Mouse (Mus musculus) thymus, postnatal 4 days (tissue): ENCODE results near the gene Cbx5.
"Not testable (repeated sequence)": the region's sequence is repeated elsewhere in the genome, so short reads cannot be mapped to it uniquely, and the experiment has no call there.

ENCODE experiments used
- DNase-seq: peaks from one replicate; pipeline ENCODE4 v3.0.0; 2021

Gene Cbx5

DNA sequence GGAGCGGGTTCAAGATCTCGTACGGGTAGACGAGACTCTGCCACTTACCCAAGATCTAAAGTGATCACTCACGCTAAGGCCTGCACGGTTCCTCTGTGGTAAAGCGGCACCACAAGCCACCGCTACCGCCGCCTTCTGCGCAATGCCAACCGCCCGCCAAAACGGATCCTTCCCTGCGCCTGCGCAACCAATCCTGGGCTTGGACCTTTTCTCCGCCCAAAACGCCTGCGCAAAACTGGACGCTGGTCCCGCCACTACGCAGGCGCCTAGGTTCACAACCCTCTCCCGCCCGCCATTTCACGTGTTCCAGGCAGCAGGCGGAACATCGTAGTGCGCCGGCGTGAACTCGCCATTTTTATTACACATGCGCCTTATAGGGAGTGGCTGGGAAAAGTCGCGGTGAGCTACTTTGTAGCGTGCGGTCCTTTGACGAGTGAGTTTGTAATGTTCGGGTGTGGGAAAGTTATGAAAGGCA lies at the start of gene Cbx5:
TSS of gene Cbx5 (minus strand) at position 132 of the 475 bp plus-strand sequence.
- DNase-seq, result peak; percentile 93

DNA sequence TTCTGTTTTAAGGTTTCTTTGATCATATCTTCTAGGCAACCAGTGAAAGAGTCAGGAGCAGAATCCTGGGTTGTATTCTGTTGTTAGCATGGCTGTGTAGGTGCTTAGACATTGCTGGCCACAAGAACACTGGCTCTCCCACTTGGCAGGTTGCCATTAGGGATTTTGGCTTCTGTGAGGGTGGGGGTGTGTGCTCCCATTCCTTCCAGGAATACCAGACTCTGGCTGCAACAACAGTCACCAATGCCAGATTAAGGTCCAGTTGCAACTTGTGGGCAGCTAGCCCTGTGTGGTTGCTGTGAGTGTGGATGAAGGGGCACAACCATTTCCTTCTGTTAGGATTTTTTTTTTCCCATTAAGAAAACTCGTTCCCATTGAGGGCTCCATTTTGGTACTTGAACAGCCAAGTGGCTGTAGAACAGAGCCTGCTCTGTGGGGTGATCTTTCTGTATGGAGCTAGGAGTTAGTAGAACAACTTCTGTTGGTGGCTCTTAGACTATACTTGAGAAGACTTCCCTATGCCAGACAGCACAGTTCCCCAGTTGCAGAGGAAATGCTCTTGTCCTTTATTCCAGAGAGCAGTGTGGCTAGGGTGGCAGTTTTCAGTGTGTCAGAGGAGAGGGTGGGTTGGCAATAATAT lies 46.3 kb upstream of the Cbx5 start:
- no peak for DNase-seq

DNA sequence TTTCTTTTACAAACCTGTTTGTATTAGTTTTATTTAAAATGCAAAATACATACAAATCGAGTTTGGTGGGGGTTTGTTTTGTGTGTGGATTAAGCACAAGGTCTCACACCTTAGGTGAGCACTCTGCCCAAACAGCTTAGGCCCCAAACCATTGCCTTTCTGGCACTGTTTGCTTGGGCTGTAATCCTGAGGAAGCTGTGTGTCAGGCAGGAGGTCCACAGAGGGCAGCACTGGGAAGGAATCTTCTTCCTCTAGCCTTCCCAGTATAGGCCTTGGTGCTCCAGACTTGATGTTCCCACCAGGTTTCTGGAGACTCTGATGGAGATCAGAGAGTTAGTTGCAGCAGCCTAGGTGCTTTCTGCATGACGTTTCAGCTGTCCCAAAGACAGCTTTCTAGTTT lies 45.0 kb upstream of the Cbx5 start:
- no peak for DNase-seq

DNA sequence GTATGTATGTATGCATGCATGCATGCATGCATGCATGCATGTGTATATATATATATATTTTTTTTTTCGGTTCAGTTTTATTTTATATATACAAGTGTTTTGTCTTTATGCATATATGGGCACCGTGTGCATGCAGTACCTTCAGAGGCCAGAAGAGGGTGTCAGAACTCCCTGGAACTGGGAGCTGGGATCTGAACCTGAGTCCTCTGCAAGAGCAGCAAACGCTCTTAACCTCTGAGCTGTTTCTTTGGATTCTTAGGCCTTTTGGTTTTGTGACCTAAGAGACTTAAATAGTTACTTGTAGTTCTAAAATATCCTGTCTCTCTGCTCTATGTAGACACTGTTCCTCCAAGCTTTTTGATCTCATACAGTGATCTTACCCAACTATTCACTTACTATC lies 44.5 kb upstream of the Cbx5 start:
- peak; percentile 74 for DNase-seq

DNA sequence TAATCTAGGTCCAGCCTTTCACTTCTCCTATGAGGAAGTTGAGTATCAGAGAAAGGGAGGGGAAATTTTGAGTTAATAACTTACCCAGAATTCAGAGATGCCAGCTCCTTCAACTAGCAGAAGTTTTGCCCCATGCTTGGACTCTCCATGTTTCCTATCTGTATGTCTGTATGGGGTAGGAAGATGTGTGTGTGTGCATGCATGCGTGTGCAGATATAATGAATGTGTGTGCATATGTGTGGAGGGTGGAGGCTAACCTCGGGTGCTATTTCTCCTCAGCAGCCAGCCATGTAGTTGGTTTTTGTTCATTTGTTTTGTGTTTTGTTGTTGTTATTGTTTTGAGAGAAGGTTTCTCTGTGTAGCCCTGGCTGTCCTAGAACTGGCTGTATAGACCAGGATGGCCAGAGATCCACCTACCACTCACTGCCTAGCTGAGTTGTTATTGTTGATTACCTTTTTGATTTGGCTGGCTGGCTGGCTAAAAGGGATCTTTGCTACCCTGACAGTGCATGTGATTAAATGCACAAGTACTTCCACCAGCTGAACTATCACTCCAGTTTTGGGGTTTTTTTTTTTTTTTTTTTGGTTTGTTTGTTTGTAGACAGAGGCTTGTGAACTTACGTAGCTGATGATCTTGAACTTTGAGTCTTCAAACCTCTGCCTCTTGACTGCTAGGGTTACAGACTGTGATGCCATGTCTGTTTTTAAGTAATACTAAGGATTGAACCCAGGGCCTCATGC lies 42.0 kb upstream of the Cbx5 start:
- DNase-seq, result no peak

DNA sequence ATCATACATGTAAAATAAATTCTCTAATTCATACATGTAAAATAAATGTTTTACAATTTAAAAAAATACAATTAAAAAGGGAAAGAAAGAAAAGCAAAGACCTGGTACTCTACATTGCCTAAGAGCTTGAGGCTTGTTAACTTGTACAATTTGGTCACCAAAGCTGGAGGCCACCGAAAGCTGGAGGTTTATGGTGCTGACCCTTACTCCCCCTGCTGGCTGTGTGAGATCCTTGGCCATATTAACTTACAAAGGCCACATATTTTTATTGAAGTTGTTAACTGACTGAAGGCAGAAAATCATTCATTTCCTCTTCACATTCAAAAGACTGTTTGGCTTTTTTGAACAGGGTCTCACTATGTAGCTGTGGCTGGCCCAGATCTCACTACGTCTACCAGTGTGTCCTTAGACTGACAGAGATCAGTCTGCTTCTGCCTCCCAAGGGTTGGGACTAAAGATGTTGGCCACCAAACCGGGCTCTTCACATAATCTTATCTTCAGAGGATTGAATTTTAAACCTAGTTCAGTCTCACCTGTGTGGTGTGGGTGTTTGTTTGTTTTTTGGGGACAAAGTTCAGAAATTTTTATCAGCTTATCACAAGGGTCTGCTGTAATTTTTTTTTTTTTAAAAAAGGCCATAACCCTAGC lies 41.3 kb upstream of the Cbx5 start:
- peak; percentile 49 for DNase-seq

DNA sequence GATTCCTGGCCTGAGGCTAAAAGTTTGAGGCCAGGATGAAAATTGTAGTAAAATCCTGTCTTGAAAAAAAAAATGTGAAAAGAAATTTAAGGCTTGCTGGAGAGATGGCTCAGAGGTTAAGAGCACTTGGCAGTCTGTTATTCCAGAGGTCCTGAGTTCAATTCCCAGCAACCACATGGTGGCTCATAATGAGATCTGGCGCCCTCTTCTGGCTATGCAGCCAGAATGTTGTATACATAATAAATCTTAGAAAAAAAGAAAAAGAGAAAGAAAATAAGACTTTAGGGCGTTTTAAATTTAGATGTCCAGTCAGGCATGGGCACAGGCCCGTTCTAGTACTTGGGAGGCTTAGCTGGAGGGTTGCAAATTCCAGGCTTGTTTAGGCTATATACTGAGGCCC lies 40.1 kb upstream of the Cbx5 start:
- DNase-seq, result peak; percentile 77

DNA sequence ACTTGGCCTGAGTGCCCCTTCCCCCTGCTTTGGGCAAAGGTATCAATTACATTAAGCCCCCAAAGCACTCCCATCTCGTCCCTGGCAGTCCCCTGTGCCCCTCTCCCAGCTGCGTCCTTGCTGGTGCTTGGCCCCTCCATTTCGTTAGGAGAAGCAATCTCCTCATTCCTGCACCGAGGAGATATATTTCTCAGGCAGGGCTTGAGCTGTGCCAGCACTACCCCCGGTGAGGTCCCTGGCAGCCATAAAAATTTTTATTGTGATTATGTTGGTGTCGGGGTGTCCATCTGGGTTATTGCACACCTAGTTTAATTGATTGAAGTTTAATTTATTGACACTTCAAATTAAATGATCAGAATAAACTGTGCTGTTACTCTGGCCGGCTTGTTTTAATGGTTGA lies 38.3 kb upstream of the Cbx5 start:
- DNase-seq, result no peak

DNA sequence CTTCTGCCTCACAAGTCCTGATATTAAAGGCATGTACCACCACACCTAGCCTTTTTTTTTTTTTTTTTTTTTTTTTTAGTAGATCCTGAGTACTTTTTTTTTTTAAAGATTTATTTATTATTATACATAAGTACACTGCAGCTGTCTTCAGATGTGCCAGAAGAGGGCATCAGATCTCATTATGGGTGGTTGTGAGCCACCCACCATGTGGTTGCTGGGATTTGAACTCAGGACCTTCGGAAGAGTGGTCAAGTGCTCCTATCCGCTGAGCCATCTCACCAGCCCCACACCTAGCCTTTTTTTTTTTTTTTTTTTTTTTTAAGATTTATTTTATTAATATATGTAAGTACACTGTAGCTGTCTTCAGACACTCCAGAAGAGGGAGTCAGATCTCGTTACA lies 36.3 kb upstream of the Cbx5 start:
- DNase-seq, result not testable (repeated sequence)

DNA sequence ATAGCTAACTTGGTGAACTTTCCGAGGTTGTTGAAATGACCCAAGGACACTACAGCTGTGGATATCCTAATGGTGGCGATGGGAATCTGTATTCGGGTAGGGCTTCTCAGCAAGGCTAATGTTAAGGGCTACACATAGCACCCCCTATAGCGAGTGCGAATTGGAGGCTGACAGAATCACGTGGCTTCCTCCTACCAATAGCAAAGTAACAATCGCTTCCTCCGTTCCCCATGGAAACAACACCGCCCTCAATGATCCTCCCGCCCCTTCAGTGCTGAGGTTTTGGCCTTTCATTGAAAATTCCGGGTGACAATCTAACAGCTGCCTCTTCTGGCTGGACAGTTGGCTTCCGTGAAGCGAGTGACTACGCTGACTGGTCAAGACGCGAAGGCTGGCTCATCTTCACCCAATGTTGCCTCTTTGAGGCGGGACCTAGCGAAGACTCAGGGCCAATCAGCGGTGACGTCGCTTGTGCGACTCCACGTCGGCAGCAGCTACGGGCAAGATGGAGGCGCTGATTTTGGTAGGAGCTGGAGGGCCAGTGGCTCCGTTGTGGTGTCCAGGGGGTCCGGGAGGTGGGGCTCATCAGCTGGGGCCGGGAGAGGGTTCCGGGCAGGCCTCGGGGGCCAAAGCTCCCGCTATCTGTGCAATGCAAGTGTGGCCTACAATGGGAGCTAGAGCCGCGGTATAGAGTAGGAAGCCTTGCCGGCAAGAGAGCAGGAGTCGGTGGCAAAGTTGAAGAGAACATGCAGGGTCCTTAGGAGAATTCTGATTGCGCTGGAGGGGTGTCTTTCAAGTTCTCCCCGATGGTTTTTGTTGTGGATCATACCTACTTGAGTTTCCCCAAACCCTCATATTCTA lies 33.0 kb upstream of the Cbx5 start, which contains the start of gene Copz1:
TSS of gene Copz1 (plus strand) at position 296 of the 861 bp plus-strand sequence.
- DNase-seq, result peak; percentile 89

DNA sequence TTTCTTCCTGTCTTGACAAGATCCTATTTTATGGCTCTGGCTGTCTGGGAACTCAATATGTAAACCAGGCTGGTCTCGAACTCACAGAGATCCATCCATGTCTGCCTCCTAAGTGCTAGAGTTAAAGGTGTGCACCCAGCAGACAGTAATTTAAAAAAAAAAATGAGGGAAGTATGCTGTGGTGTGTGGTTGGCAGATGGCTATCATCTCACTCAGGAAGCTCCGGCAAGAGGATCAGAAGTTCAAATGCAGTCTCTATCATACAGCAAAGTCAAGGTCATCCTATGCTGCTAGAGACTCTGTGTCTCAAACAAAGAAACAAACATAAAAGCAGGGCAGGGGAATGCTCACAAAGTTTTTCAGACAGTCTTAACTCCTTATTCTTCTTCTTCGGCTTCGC lies 29.3 kb upstream of the Cbx5 start:
- DNase-seq, result no peak

DNA sequence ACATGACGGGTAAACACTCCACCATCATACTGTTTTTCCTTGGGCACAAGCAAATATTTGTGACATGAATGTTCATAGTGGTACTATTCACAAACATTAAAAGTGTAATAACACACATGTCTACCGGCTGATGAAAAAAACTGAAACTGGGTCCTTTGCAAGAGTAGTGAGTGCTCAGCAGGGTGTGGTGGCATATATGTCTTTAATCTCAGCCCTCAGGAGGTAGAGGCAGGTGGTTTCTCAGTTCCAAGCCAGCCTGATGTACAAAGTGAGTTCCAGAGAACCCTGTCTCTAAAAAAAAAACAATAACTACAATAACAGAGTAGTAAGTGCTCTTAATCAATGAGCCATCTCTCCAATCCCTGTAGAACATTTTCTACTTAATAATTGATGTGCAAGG lies 25.2 kb upstream of the Cbx5 start:
- no peak for DNase-seq

DNA sequence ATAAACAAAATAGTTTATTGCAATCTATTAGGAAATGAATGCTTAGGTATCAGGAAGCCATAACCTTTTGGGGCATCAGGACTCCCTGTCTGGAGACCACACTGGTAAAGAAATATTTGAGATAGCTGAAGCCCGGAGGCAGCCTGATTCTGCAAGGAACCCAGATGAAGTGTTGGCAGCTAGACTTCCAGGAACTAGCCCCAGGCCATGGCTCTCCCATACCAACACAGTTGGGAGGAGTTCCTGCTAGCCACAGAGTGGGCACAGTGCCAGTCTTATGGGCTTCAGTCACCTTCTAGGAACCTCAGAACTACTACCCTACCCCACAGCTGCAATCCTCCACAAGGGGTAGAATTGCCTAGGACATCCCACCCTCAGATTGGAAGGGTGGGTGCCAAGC lies 20.4 kb upstream of the Cbx5 start:
- DNase-seq, result no peak

DNA sequence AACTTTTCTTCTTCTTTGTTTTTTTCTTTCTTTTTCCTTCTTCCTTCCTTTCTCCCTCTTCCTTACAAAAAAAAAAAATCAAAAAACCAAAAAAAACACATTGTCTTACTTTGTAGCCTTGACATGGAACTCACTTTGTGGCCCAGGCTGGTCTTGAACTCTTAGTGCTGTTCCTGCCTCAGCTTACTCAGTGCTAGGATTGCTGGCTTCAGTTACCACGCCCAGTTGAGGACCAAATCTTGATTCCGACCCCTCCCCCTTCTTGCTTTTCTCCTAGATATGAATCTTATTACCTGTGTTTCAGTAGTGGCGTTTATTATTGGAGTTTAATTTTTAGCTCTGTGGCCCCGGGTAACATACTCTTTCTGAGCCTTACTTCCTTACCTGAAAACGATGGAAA lies 19.5 kb upstream of the Cbx5 start:
- DNase-seq, result no peak

DNA sequence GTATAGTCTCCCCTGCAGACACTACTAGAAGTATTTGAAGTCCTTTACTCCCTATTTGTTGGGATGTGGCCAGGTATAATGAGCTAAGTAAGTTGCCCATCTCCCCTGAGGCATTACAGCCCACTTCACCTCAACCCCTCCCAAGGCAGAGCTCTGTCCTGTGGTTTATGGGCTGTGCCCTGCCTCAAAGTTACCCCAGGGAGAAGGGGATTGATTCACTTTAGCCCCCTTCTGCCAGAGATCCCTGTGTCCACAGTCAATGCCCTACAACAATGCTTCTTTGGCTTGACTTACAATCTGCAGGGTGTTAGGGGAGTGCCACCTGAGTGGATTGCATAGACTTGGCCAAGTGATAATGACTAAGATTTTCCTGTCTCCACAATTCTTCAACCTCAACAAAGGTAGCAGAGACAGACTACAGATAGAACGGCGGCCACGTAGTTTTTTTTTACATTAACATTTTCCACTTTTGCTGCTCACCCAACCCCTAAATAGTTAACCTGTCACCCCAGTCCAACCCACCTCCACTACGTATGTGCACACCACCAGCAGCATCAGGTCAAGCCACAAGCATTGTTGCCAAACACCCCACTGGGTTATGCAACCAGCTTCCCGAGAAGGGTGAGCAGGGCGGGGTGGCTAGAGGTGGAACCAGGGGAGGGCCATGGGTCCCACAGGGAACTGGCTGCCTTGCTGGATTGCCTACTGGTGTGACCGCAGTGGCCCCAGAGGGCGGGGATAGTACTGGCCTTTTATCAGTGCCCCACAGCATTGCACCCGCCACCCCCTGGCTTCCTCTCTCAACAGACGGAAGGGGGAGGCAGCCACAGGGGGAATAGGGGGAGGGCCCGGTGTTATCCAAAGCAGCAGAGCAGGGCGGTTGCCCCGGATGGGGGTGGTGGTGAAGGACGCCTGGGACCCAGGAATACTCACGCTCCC lies 18.4 kb upstream of the Cbx5 start, which contains the start of gene Nfe2:
TSS of gene Nfe2 (minus strand) at position 614 of the 939 bp plus-strand sequence.
- DNase-seq, result peak; percentile 78

DNA sequence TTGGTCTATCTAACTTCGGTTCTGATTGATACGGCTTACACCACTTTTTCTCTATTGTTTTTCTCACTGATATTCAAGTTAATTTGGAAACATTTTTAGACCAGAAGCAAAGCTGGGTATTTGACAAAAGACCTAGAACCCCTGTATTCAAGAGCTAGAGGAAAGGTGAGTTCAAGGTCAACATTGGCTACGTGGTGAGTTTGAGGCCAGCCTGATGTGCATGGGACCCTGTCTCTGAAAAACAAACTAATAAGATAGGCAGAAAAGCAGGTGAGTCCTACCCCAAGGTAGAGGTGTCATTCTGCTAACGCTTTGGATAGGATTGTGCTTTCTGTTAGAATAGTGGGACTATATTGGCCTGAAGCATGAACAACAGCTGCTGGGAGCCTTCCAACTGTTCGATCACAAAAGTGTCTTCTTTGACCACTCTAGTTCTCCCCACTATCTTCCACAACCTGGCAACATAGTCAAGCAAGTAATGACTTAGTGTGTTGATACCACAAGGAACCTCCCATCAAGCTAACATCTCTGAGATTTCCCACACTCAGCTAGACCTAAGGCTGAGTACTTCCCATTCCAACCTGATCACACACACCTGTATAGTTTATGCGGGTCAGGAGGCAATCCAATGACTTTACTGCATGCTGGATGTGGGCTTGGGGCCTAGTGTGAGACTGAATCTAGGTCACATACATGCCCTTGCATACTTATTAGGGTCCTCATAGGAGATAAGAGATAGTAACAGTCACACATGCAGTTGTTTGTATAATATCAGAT lies 16.8 kb upstream of the Cbx5 start:
- DNase-seq, result no peak

DNA sequence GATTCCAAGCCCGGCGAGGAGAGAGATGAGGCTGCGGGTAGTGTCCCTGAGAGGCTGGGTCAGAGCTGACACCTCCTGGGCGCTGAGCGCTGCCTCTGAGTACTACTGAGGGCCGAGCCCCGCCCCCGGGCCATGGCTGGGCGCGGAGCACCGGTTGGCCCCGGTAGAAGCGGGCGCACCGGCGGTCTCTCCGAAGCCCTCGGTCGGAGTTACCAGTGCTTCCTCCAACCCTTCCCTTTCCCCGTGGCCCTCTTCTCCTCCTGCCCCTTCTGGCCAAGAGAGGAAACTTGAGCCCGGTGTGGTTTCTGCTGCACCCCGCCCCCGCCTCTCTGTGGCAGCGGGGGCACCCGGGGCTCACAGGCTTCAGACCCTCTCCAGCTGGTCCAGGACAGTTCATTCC lies 15.6 kb upstream of the Cbx5 start:
- DNase-seq, result peak; percentile 69

DNA sequence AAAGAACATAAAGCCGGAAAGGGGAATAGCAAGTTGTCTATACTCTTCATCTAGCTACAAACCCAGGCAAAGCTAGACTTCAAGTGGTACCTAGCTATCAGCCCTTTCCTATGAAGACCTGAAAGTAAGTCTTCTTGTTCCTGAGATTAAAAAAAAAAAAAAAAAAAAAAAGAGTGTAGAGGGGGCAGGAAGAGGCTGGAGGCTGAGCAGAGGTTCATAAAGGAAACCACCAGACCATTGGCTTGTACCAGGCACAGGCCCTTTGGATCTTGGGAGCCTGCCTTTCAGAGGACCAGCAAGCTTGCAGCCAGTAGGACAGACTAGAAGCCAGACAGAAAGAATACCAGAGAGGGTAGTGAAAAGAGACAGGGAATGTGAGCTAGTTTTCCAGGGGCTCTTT lies 13.7 kb upstream of the Cbx5 start:
- no peak for DNase-seq

DNA sequence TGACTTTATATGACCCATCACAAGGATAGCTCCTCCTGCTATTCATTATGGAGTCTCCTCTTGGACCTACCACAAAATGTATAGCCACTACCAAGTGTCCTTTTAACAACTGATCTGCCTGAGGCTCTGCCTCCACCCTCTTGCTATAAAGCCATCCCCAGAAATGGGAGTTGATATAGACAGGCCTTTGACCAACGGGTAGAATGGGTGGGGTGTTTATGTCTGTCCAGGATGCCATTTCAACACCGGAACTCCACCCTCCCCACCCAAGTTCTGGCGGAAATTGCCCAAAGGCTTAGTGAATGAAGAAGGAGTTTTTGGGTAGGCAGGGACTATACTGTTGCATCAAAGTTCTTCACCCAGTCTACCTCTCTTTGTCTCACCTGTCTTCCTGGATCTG lies 13.0 kb upstream of the Cbx5 start:
- no peak for DNase-seq

DNA sequence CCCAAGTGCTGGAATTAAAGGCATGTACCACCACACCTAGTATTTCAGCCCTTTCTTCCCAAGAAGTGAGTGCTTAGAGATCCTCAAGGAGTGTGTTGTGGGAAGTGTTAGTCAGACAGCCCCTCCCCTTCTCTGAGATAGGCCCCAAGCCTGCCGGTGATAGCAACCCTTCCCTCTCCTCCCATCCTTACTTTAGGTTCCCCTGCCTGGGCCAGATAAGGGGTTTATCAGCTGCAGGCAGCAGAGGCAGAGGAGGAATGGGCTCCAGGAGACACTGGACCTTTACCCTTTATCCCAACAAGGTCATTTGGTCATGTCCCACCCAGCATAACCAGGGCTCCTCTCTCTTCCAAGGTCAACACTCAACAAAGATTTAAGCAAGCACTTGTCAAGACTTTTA lies 12.0 kb upstream of the Cbx5 start:
- DNase-seq, result no peak

DNA sequence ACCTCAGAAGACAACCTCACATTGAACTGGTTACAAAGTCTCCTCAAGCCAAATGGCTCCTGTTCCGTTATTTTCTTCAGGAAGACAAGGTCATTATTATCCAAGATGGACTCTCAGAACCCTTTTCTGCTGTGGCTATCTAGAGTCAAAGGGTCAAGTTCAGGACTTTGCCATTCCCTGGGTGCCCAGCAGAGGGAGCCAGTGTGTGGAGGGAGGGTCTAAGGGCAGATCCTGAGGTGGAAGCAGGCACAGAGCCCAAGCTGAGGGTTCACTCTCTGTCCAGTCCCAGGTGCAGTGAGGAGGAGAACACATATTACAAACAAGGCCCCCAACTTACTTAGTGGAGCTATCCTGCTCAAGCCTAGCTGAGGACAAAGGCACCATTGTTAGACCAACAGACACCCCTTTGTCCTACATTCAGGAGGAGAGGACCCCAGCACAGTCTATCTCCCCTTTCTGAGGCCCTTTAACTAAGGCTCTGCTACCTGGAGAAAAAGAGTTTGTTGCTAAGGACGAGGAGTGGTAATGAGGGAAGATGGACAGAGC lies 10.7 kb upstream of the Cbx5 start:
- DNase-seq, result peak; percentile 88
